Mouse (Mus musculus): ENCODE measurements around the gene Cpxm1. TPM values are rescaled to one million over a fixed set of nuclear protein-coding genes. Genes with fewer than 3 reads are reported as not detected.
A peak's percentile ranks its signal among the peaks of the same experiment; 100 is the strongest.

The Cpxm1 gene
- polyA plus RNA-seq, 1 experiment from 2014 or later: 16.4 TPM

DNA sequence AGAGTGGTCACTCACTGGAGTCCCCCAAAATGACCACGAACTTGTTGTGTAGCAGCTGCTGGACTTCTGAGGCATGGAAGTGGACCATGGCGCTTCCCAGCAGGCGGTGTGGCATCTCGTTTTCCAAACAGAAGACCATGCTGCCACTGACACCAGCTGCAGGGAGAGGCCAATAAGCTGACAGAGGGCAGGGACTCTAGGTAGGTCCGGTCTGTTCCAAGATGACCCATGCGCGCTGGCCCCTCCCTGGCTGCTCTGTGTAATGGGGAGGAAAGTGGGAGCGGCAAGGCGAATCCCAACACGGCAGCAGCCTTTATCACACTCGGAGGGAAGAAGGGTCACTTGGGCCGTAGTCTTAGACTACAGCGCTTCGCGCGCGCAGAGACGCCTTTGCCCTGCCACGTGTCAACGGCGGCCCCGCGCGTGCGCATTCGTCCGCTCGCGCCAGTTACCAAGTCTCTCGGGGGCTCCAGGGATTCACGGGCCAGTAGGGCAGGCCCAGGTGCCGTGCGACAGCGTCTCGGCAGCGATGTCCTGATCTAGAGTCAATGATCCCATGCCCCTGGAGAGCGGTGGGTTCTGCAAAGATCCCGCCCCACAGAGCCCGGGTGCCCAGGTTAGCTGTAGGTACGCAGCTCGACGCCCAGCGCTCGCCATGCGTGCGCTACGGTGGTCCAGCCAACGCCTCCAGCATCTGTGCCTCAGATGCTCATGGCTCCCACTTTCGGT, 26.2 kb upstream of the Cpxm1 start:
- peak overlapping the region; percentile 71 for H3K4me2 ChIP-seq (replicated peaks)
- peak overlapping the region; percentile 86 for H3K9ac ChIP-seq (replicated peaks)
- H3K4me3 ChIP-seq (replicated peaks): peak overlapping the region; percentile 74
- peak; percentile 82 for ATAC-seq
- WGBS: 16% methylated on average over 49 of the region's 49 CpGs
- peaks cover 47% of the 10 kb centered on the region for H3K4me1 ChIP-seq (replicated peaks)
- peak overlapping the region; percentile 90 for H3K27ac ChIP-seq
- peaks cover 10% of the 10 kb centered on the region for H3K36me3 ChIP-seq
- H3K27me3 ChIP-seq: no peaks in the 10 kb centered on the region
- no peaks in the 10 kb centered on the region for H3K9me3 ChIP-seq

- H3K9ac ChIP-seq (replicated peaks): no peak overlapping the region
- H3K4me1 ChIP-seq (replicated peaks): peaks cover 47% of the 10 kb centered on the region
- no peaks in the 10 kb centered on the region for H3K9me3 ChIP-seq
- no peak for ATAC-seq
- no peaks in the 10 kb centered on the region for H3K27me3 ChIP-seq
- 97% methylated on average over 26 of the region's 26 CpGs for WGBS
- H3K4me3 ChIP-seq (replicated peaks): no peak overlapping the region
- no peak overlapping the region for H3K4me2 ChIP-seq (replicated peaks)
- H3K27ac ChIP-seq: no peak overlapping the region
- H3K36me3 ChIP-seq: peaks cover 10% of the 10 kb centered on the region
These were observed 24.6 kb upstream of the Cpxm1 start for GRCm38 (mm10) chr2:130421781-130422620.

DNA sequence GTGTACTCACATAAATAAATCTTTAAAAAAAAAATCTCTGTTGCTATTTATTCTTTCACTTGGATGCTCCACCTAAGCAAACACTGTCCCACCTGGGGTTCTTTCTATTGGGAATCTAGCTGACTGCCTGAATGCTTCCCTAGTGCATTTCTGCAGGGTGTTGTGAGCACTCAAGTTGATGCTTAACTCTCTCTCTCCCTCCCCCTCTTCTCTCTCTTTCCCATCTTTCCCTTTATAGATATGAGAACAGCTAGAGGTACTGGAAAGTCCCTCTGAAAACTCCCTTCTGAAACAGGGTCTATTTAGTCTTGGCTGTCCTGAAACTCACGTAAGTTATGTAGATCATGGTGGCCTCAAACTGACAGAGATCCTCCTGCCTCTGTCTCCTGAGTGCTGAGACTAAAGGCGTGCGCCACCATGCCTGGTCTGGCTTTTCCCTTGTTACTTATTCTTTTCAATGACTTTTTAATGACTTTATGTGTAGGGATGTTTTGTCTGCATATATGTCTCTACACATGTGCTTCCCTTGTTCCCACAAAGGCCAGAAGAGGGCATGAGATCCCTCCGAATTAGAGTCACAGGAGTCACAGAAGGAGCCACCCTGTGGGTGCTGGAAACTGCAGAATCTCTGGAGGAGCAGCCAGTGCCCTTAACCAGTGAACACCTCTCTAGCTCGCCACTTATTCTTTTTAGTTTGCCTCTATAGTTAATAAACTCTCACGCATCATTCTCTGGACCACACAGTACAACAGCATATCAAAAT, 16.9 kb upstream of the Cpxm1 start:
- WGBS: 74% methylated on average over 6 of the region's 6 CpGs
- no peak overlapping the region for H3K27ac ChIP-seq

GRCm38 (mm10) chr2:130412775-130413174, 15.4 kb upstream of the Cpxm1 start:
- Histone ChIP-seq H3K36me3 (no peaks in the 10 kb centered on the region), H3K4me1 (replicated peaks) (peaks cover 5% of the 10 kb centered on the region), H3K27ac (no peak overlapping the region), H3K4me3 (replicated peaks) (no peak overlapping the region), H3K27me3 (no peaks in the 10 kb centered on the region), H3K9me3 (no peaks in the 10 kb centered on the region), H3K9ac (replicated peaks) (no peak overlapping the region), H3K4me2 (replicated peaks) (no peak overlapping the region)
- 80% methylated on average over 3 of the region's 3 CpGs for WGBS
- ATAC-seq: no peak

More for the DNA sequence above, 16.9 kb upstream of the Cpxm1 start:
- Histone ChIP-seq H3K4me2 (replicated peaks) (no peak overlapping the region), H3K4me1 (replicated peaks) (peaks cover 5% of the 10 kb centered on the region), H3K9ac (replicated peaks) (no peak overlapping the region), H3K4me3 (replicated peaks) (no peak overlapping the region), H3K9me3 (no peaks in the 10 kb centered on the region), H3K27me3 (no peaks in the 10 kb centered on the region), H3K36me3 (peaks cover 3% of the 10 kb centered on the region)
- ATAC-seq: no peak

GRCm38 (mm10) chr2:130411558-130412495, 14.5 kb upstream of the Cpxm1 start:
- Histone ChIP-seq H3K27me3 (no peaks in the 10 kb centered on the region), H3K36me3 (no peaks in the 10 kb centered on the region), H3K4me3 (replicated peaks) (no peak overlapping the region), H3K9ac (replicated peaks) (peak overlapping the region; percentile 26; the same call in 1 of the 2 replicates), H3K9me3 (no peaks in the 10 kb centered on the region), H3K27ac (no peak overlapping the region), H3K4me2 (replicated peaks) (no peak overlapping the region), H3K4me1 (replicated peaks) (peaks cover 5% of the 10 kb centered on the region)
- WGBS: 34% methylated on average over 16 of the region's 16 CpGs
- ATAC-seq: peak; percentile 89

- Histone ChIP-seq H3K4me1 (replicated peaks) (peaks cover 5% of the 10 kb centered on the region), H3K27ac (no peak overlapping the region), H3K4me2 (replicated peaks) (no peak overlapping the region), H3K4me3 (replicated peaks) (no peak overlapping the region), H3K27me3 (no peaks in the 10 kb centered on the region), H3K9me3 (no peaks in the 10 kb centered on the region), H3K36me3 (no peaks in the 10 kb centered on the region), H3K9ac (replicated peaks) (no peak overlapping the region)
- 14% methylated on average over 6 of the region's 6 CpGs for WGBS
- no peak for ATAC-seq
These were observed 10.8 kb upstream of the Cpxm1 start for GRCm38 (mm10) chr2:130408194-130408593.

GRCm38 (mm10) chr2:130406178-130406577, 8.8 kb upstream of the Cpxm1 start, which contains the start of gene Tmem239:
Gene Tmem239 (plus strand): TSS chr2:130406478.
- H3K27ac ChIP-seq: no peak within 1 kb of the TSS
- no peaks in the 10 kb centered on the region for H3K27me3 ChIP-seq
- H3K4me3 ChIP-seq (replicated peaks): no peak within 1 kb of the TSS
- H3K4me1 ChIP-seq (replicated peaks): no peaks in the 10 kb centered on the region
- no peaks in the 10 kb centered on the region for H3K36me3 ChIP-seq
- 74% methylated on average over 2 of the region's 2 CpGs for WGBS
- no peak for ATAC-seq
- H3K4me2 ChIP-seq (replicated peaks): no peak within 1 kb of the TSS
- H3K9ac ChIP-seq (replicated peaks): no peak within 1 kb of the TSS
- no peaks in the 10 kb centered on the region for H3K9me3 ChIP-seq

GRCm38 (mm10) chr2:130404939-130405338, 7.6 kb upstream of the Cpxm1 start, which contains the start of the genes Gm28372 and 1700020A23Rik:
Gene Gm28372 (plus strand): TSS chr2:130405239.
Gene 1700020A23Rik (plus strand): TSS chr2:130405259.
- Histone ChIP-seq H3K27me3 (no peaks in the 10 kb centered on the region), H3K9ac (replicated peaks) (no peak within 1 kb of the TSS), H3K27ac (no peak within 1 kb of the TSS), H3K4me2 (replicated peaks) (no peak within 1 kb of the TSS), H3K4me1 (replicated peaks) (no peaks in the 10 kb centered on the region), H3K36me3 (no peaks in the 10 kb centered on the region), H3K9me3 (no peaks in the 10 kb centered on the region), H3K4me3 (replicated peaks) (no peak within 1 kb of the TSS)
- WGBS: 89% methylated on average over 1 of the region's 1 CpGs
- ATAC-seq: no peak

- Histone ChIP-seq H3K9ac (replicated peaks) (no peak overlapping the region), H3K4me2 (replicated peaks) (no peak overlapping the region), H3K4me3 (replicated peaks) (no peak overlapping the region), H3K27me3 (peaks cover 24% of the 10 kb centered on the region), H3K4me1 (replicated peaks) (peaks cover 11% of the 10 kb centered on the region), H3K36me3 (no peaks in the 10 kb centered on the region), H3K27ac (no peak overlapping the region), H3K9me3 (no peaks in the 10 kb centered on the region)
- ATAC-seq: no peak
- WGBS: 89% methylated on average over 4 of the region's 4 CpGs
These were observed 4.5 kb upstream of the Cpxm1 start for GRCm38 (mm10) chr2:130401891-130402290.

GRCm38 (mm10) chr2:130400046-130400445, 2.7 kb upstream of the Cpxm1 start:
- H3K4me3 ChIP-seq (replicated peaks): no peak overlapping the region
- H3K4me2 ChIP-seq (replicated peaks): no peak overlapping the region
- H3K9ac ChIP-seq (replicated peaks): no peak overlapping the region
- H3K4me1 ChIP-seq (replicated peaks): peaks cover 13% of the 10 kb centered on the region
- no peaks in the 10 kb centered on the region for H3K36me3 ChIP-seq
- WGBS: 96% methylated on average over 1 of the region's 1 CpGs
- ATAC-seq: no peak
- H3K9me3 ChIP-seq: no peaks in the 10 kb centered on the region
- H3K27me3 ChIP-seq: peaks cover 33% of the 10 kb centered on the region
- no peak overlapping the region for H3K27ac ChIP-seq

DNA sequence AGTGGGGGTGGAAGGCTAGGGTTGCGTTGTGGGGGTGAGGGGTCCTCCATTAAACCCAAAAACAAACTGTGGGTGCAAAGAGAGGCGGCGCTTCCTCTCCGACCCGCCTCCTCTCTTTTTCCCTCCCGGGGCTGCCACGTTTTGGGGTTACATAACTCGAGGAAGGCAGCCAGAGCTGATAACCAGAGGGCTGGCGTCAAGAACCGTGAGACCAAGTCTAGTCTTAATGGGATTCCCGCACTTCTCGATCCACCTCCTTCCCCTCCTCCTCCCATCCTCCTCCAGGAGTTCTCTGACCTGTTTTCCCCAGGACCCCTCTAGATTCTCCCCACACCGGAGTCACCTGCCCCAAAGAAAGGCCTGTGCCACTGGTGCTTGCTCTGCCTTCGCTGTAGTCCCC, 717 bp upstream of the Cpxm1 start:
- 11% methylated on average over 14 of the region's 14 CpGs for WGBS
- H3K9me3 ChIP-seq: no peaks in the 10 kb centered on the region
- peaks cover 33% of the 10 kb centered on the region for H3K27me3 ChIP-seq
- H3K36me3 ChIP-seq: peaks cover 3% of the 10 kb centered on the region
- peak overlapping the region; percentile 57 for H3K4me3 ChIP-seq (replicated peaks)
- peaks cover 13% of the 10 kb centered on the region for H3K4me1 ChIP-seq (replicated peaks)
- H3K9ac ChIP-seq (replicated peaks): peak overlapping the region; percentile 80; the same call in 1 of the 2 replicates
- H3K4me2 ChIP-seq (replicated peaks): peak overlapping the region; percentile 91
- no peak overlapping the region for H3K27ac ChIP-seq
- ATAC-seq: 0 out of 2 replicates have a peak, but pooled peaks have one; percentile 29
